In genomic region chr11:76243811-76244546, GRCm38 (mm10) we compare ENCODE assay signal across 8 mouse cellular contexts. TPM values are rescaled to one million over a fixed set of nuclear protein-coding genes. Genes with fewer than 3 reads are reported as not detected.
DNase-seq lines count a peak whose midpoint lies in the region; ATAC-seq and TF ChIP-seq lines count a peak whose summit lies in the region.

No protein-coding gene starts in this region.

- H3K9me3 ChIP-seq in erythroblast, embryonic 14.5 days (ENCODE audit: control insufficient read depth, low read length) = no peaks in the 10 kb centered on the region
- no peaks in the 10 kb centered on the region for H3K9me3 ChIP-seq in liver, embryonic 11.5 days (ENCODE audit: control insufficient read depth, low read length)

- 2% methylated on average over 34 of the region's 34 CpGs for WGBS in liver, embryonic 11.5 days

- H3K9ac ChIP-seq in liver, embryonic 11.5 days (ENCODE audit: low read depth, low read length) = peak overlapping the region; percentile 81

- peak overlapping the region; percentile 95 for H3K4me2 ChIP-seq in liver, embryonic 11.5 days

- no peak for TF ChIP-seq CTCF in embryonic fibroblast, embryonic 13.5 days (IDR thresholded peaks at IDR 0.05; ENCODE audit: borderline replicate concordance, insufficient read depth, low read length)

- no peaks in the 10 kb centered on the region for H3K27me3 ChIP-seq in erythroblast, embryonic 14.5 days (ENCODE audit: control insufficient read depth)
- H3K27me3 ChIP-seq in liver, embryonic 11.5 days (replicated peaks; ENCODE audit: control insufficient read depth, insufficient read depth, low read length) = no peaks in the 10 kb centered on the region

- H3K36me3 ChIP-seq in erythroblast, embryonic 14.5 days (ENCODE audit: control insufficient read depth) = peaks cover 25% of the 10 kb centered on the region
- peaks cover 5% of the 10 kb centered on the region; the same call in 1 of the 2 replicates for H3K36me3 ChIP-seq in liver, embryonic 11.5 days (ENCODE audit: control insufficient read depth, insufficient read depth, low read length)

- TF ChIP-seq POLR2A in embryonic fibroblast, embryonic 13.5 days (IDR thresholded peaks at IDR 0.05; ENCODE audit: low read depth, low read length) = no peak; the same call in 1 of the 2 replicates

- no peak; the same call in 1 of the 2 replicates for ATAC-seq in erythroblast, adult 5-6 weeks (replicated peaks; ENCODE audit: low FRiP score, poor library complexity, severe bottlenecking)
- peak; percentile 53; the same call in 1 of the 2 replicates for ATAC-seq in liver, embryonic 11.5 days (replicated peaks; ENCODE audit: low FRiP score)

- H3K4me1 ChIP-seq in erythroblast, embryonic 14.5 days (ENCODE audit: control insufficient read depth) = peaks cover 26% of the 10 kb centered on the region
- peaks cover 2% of the 10 kb centered on the region; the same call in 1 of the 2 replicates for H3K4me1 ChIP-seq in embryonic fibroblast, embryonic 13.5 days (ENCODE audit: control insufficient read depth, insufficient read depth, low read length)
- peaks cover 8% of the 10 kb centered on the region for H3K4me1 ChIP-seq in liver, embryonic 11.5 days (replicated peaks; ENCODE audit: control insufficient read depth, insufficient read depth, low read length)

- no peak overlapping the region for H3K27ac ChIP-seq in embryonic fibroblast, embryonic 13.5 days (ENCODE audit: insufficient read depth, low read length)
- H3K27ac ChIP-seq in liver, embryonic 11.5 days (ENCODE audit: low read depth, low read length) = 0 out of 2 replicates have a peak overlapping the region, but pooled peaks have one; percentile 35

- peak; percentile 10 for DNase-seq in A20 (ENCODE audit: low read depth, low spot score)
- DNase-seq in liver, embryonic 11.5 days (ENCODE audit: low spot score) = no peak
- no peak for DNase-seq in urinary bladder, postnatal 4 days (ENCODE audit: low spot score in 2 of 2)
- DNase-seq in thymus, postnatal 36 days = no peak
- no peak for DNase-seq in ovary, postnatal 14 days (ENCODE audit: low spot score)

- H3K4me3 ChIP-seq in erythroblast, embryonic 14.5 days (replicated peaks) = peak overlapping the region; percentile 73
- H3K4me3 ChIP-seq in embryonic fibroblast, embryonic 13.5 days (ENCODE audit: insufficient read depth, low read length) = peak overlapping the region; percentile 95
- peak overlapping the region; percentile 86 for H3K4me3 ChIP-seq in liver, embryonic 11.5 days (ENCODE audit: low read depth, low read length)

RNA-seq across cellular contexts. Expression of gene Glod4, which starts 0.5 kb away (rescaled TPM):
- polyA plus RNA-seq in erythroblast, embryonic 14.5 days (2012) = 0.15 and 0.16 TPM in 2 replicates
- 12.1 and 31.5 TPM in 2 replicates for total RNA-seq in erythroblast, adult 5-6 weeks (2015; ENCODE audit: low replicate concordance)
- 16.7 and 55.0 TPM in 2 replicates for total RNA-seq in erythroblast, adult 5-6 weeks (2017; ENCODE audit: low replicate concordance)
- 73.5 and 84.4 TPM in 2 replicates for polyA plus RNA-seq in embryonic fibroblast, embryonic 13.5 days (2011; ENCODE audit: insufficient read length, low read depth, missing spikeins)
- polyA plus RNA-seq in liver, embryonic 11.5 days (2014; fragmentation: Nextera tagmentation; extraction: Ambion mirVana) = 137 and 144 TPM in 2 replicates

RNA-seq across cellular contexts. Expression of gene Mrm3, which starts 0.5 kb away (rescaled TPM):
- 0.77 and 0.79 TPM in 2 replicates for polyA plus RNA-seq in erythroblast, embryonic 14.5 days (2012)
- total RNA-seq in erythroblast, adult 5-6 weeks (2015; ENCODE audit: low replicate concordance) = 2.7 and 4.2 TPM in 2 replicates
- 3.2 and 4.7 TPM in 2 replicates for total RNA-seq in erythroblast, adult 5-6 weeks (2017; ENCODE audit: low replicate concordance)
- 6.1 and 8.6 TPM in 2 replicates for polyA plus RNA-seq in embryonic fibroblast, embryonic 13.5 days (2011; ENCODE audit: insufficient read length, low read depth, missing spikeins)
- polyA plus RNA-seq in liver, embryonic 11.5 days (2014; fragmentation: Nextera tagmentation; extraction: Ambion mirVana) = 36.3 and 37.0 TPM in 2 replicates

RNA-seq across cellular contexts. Expression of gene Gemin4, which starts 26.5 kb away (rescaled TPM):
- polyA plus RNA-seq in erythroblast, embryonic 14.5 days (2012) = 0.04 and 0.07 TPM in 2 replicates
- 2.9 TPM in 1 of 2 replicates, not detected in the other for total RNA-seq in erythroblast, adult 5-6 weeks (2015; ENCODE audit: low replicate concordance)
- total RNA-seq in erythroblast, adult 5-6 weeks (2017; ENCODE audit: low replicate concordance) = 0.42 TPM in 1 of 2 replicates, not detected in the other
- 11.3 and 14.7 TPM in 2 replicates for polyA plus RNA-seq in embryonic fibroblast, embryonic 13.5 days (2011; ENCODE audit: insufficient read length, low read depth, missing spikeins)
- 50.2 and 58.3 TPM in 2 replicates for polyA plus RNA-seq in liver, embryonic 11.5 days (2014; fragmentation: Nextera tagmentation; extraction: Ambion mirVana)

RNA-seq across cellular contexts. Expression of gene Dbil5, which starts 26.6 kb away (rescaled TPM):
- polyA plus RNA-seq in erythroblast, embryonic 14.5 days (2012) = not detected in 2 replicates
- not detected in 2 replicates for total RNA-seq in erythroblast, adult 5-6 weeks (2015; ENCODE audit: low replicate concordance)
- total RNA-seq in erythroblast, adult 5-6 weeks (2017; ENCODE audit: low replicate concordance) = not detected in 2 replicates
- not detected in 2 replicates for polyA plus RNA-seq in embryonic fibroblast, embryonic 13.5 days (2011; ENCODE audit: insufficient read length, low read depth, missing spikeins)
- polyA plus RNA-seq in liver, embryonic 11.5 days (2014; fragmentation: Nextera tagmentation; extraction: Ambion mirVana) = 0.74 TPM in 1 of 2 replicates, not detected in the other

Comparison
In these comparisons a context has a peak if more than half of its experiments do, and no peak if none do; other contexts are left out.
1. RNA of gene Glod4, which starts 0.5 kb away (polyA plus RNA-seq): 137 to 144 TPM in liver, embryonic 11.5 days and 73.5 to 84.4 TPM in embryonic fibroblast, embryonic 13.5 days; 0.15 to 0.16 TPM in erythroblast, embryonic 14.5 days; every median in the first group is over 10 times any median in the second.
2. RNA of gene Gemin4, which starts 26.5 kb away (polyA plus RNA-seq): 50.2 to 58.3 TPM in liver, embryonic 11.5 days and 11.3 to 14.7 TPM in embryonic fibroblast, embryonic 13.5 days; 0.04 to 0.07 TPM in erythroblast, embryonic 14.5 days; every median in the first group is over 10 times any median in the second.
3. Peak in every context shown above with its lines, with median percentiles within 50 percentile points of each other: H3K4me3 ChIP-seq.